Mouse (Mus musculus): ENCODE measurements around the gene Grik4. TPM values are rescaled to one million over a fixed set of nuclear protein-coding genes. Genes with fewer than 3 reads are reported as not detected.

Gene Grik4
- total RNA-seq, 1 experiment: 0.22 TPM

DNA sequence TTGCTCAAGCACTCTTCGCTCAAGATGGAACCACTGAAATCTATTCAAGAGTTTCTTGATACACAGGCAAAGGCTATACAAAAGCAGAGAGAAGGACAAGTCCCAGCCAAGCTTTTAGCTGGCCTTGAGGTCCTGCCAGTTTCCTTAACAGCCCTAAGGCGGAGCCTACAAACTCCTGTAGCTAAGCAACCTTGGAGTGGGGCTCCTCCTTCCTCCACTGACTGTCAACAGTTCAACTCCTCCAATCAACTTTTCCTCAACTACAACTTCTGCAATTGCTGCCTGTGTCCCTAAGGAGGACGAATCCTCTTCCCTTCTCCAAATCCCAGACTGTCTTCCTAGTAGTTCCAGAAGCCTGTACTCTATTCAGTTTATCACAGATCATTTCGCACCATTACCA, 473.1 kb downstream of the Grik4 start:
- no peak for TF ChIP-seq HCFC1 (IDR thresholded peaks at IDR 0.05; ENCODE audit: borderline replicate concordance, insufficient read depth, low read length)
- in situ Hi-C loops (cut with MboI; ENCODE audit: low sequenced_read_pairs in 2 of 2, unreplicated experiment in 2 of 2): no loop called here
- peak; percentile 36 for DNase-seq (ENCODE audit: low read depth, low spot score)

DNA sequence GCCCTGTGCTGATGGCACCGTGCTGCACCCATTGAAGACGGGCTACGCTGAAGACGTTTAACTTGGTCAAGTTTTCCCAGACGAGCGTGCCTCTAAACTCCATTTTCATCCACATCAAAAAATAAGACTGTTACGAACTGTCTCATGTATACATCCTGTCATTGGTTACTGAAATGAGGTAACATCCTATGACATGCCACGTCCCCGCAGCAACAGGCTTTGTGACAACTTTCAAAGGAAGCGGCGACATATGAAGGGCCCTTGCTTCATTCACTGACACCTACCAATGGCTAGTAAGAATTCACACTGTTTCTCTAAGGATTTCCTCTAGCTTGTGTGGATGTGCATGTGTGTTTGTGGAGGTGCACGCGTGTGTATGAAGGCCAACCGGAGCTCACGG, 475.0 kb downstream of the Grik4 start:
- Histone ChIP-seq H3K4me1 (ENCODE audit: control insufficient read depth in 2 of 2, insufficient read depth in 2 of 2, low read length in 2 of 2, poor library complexity in 1 of 2) (peaks cover 0 to 4% of the 10 kb centered on the region in 2 experiments; a peak in 1 of 4 replicates), H3K36me3 (ENCODE audit: control insufficient read depth, insufficient read depth, low read length, poor library complexity, severe bottlenecking) (peaks cover 5% of the 10 kb centered on the region; the same call in 1 of the 2 replicates), H3K9me3 (ENCODE audit: control insufficient read depth, insufficient read depth, low read depth, low read length) (no peaks in the 10 kb centered on the region), H3K9ac (ENCODE audit: insufficient read depth, low read depth, low read length, poor library complexity, severe bottlenecking) (no peak overlapping the region), H3K4me3 (ENCODE audit: insufficient read depth in 1 of 2, low read depth in 1 of 2, low read length in 2 of 2, poor library complexity in 1 of 2, severe bottlenecking in 1 of 2) (no peak overlapping the region), H3K27ac (ENCODE audit: insufficient read depth, low read depth, low read length, poor library complexity, severe bottlenecking) (peak overlapping the region; percentile 15; the same call in 1 of the 2 replicates)
- DNase-seq (ENCODE audit: low read depth, low spot score): no peak
- in situ Hi-C loops (cut with MboI; ENCODE audit: low sequenced_read_pairs in 2 of 2, unreplicated experiment in 2 of 2): no loop called here
- no peak for TF ChIP-seq MAFK (IDR thresholded peaks at IDR 0.05; ENCODE audit: insufficient read depth, low read depth, low read length)
- no peak for TF ChIP-seq ZNF384 (IDR thresholded peaks at IDR 0.05; ENCODE audit: low read depth, low read length)
- TF ChIP-seq CHD2 (IDR thresholded peaks at IDR 0.05; ENCODE audit: low read depth, low read length): no peak
- TF ChIP-seq HCFC1 (IDR thresholded peaks at IDR 0.05; ENCODE audit: borderline replicate concordance, insufficient read depth, low read length): no peak
- TF ChIP-seq ZC3H11A (IDR thresholded peaks at IDR 0.05; ENCODE audit: borderline replicate concordance, low read depth, low read length): no peak

More for the DNA sequence above, 473.1 kb downstream of the Grik4 start:
- peaks cover 0 to 2% of the 10 kb centered on the region in 2 experiments; a peak in 1 of 4 replicates for H3K4me1 ChIP-seq (ENCODE audit: control insufficient read depth in 2 of 2, insufficient read depth in 2 of 2, low read length in 2 of 2, poor library complexity in 1 of 2)
- peak overlapping the region; percentile 67 to 90 for H3K4me3 ChIP-seq (ENCODE audit: insufficient read depth in 1 of 2, low read depth in 1 of 2, low read length in 2 of 2, poor library complexity in 1 of 2, severe bottlenecking in 1 of 2)
- H3K9ac ChIP-seq (ENCODE audit: insufficient read depth, low read depth, low read length, poor library complexity, severe bottlenecking): peak overlapping the region; percentile 87; the same call in 1 of the 2 replicates
- no peak overlapping the region for H3K27ac ChIP-seq (ENCODE audit: insufficient read depth, low read depth, low read length, poor library complexity, severe bottlenecking)
- no peaks in the 10 kb centered on the region for H3K9me3 ChIP-seq (ENCODE audit: control insufficient read depth, insufficient read depth, low read depth, low read length)
- peaks cover 3% of the 10 kb centered on the region; the same call in 1 of the 2 replicates for H3K36me3 ChIP-seq (ENCODE audit: control insufficient read depth, insufficient read depth, low read length, poor library complexity, severe bottlenecking)

DNA sequence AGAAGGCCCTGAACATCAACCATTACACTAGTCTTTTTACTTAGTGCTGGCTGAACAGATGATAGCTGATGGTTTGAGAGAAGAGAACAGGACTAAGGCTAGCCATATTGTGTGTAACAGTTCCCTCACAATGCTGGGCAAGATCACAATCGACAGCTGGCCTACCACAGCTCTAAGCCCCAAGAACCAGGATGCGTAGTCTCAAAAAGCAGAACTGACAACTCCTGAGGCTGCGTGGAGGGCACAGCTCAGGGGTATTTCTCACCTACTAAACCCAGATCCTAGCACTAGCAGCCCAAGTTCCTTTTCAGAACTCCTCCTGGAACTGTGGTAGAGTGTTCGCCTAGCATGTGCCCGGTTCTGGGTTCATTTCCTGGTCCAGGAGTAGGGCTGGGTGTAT, 475.9 kb downstream of the Grik4 start:
- no peaks in the 10 kb centered on the region for H3K9me3 ChIP-seq (ENCODE audit: control insufficient read depth, insufficient read depth, low read depth, low read length)
- H3K36me3 ChIP-seq (ENCODE audit: control insufficient read depth, insufficient read depth, low read length, poor library complexity, severe bottlenecking): peaks cover 8% of the 10 kb centered on the region; the same call in 1 of the 2 replicates
- TF ChIP-seq ZNF384 (IDR thresholded peaks at IDR 0.05; ENCODE audit: low read depth, low read length) (no peak), MAFK (IDR thresholded peaks at IDR 0.05; ENCODE audit: insufficient read depth, low read depth, low read length) (no peak), CHD2 (IDR thresholded peaks at IDR 0.05; ENCODE audit: low read depth, low read length) (no peak), ZC3H11A (IDR thresholded peaks at IDR 0.05; ENCODE audit: borderline replicate concordance, low read depth, low read length) (no peak), HCFC1 (IDR thresholded peaks at IDR 0.05; ENCODE audit: borderline replicate concordance, insufficient read depth, low read length) (no peak)
- no peak for DNase-seq (ENCODE audit: low read depth, low spot score)
- in situ Hi-C loops (cut with MboI; ENCODE audit: low sequenced_read_pairs in 2 of 2, unreplicated experiment in 2 of 2): no loop called here
- H3K4me1 ChIP-seq (ENCODE audit: control insufficient read depth in 2 of 2, insufficient read depth in 2 of 2, low read length in 2 of 2, poor library complexity in 1 of 2): peaks cover 0 to 7% of the 10 kb centered on the region in 2 experiments; a peak in 2 of 4 replicates
- H3K9ac ChIP-seq (ENCODE audit: insufficient read depth, low read depth, low read length, poor library complexity, severe bottlenecking): no peak overlapping the region
- H3K4me3 ChIP-seq (ENCODE audit: insufficient read depth in 1 of 2, low read depth in 1 of 2, low read length in 2 of 2, poor library complexity in 1 of 2, severe bottlenecking in 1 of 2): no peak overlapping the region
- H3K27ac ChIP-seq (ENCODE audit: insufficient read depth, low read depth, low read length, poor library complexity, severe bottlenecking): no peak overlapping the region

Other genes starting within 250 kb of the Grik4 start
- gene Arhgef12, start 162.7 kb upstream of the Grik4 start, total RNA-seq (2012; rRNA removed): 22.2 and 23.2 TPM in 2 replicates
- gene Tmem136, start 172.1 kb upstream of the Grik4 start, total RNA-seq (2012; rRNA removed): 5.1 and 5.2 TPM in 2 replicates